Mouse (Mus musculus) MEL (cell line): ENCODE data around the gene Socs5. TPM values are rescaled to one million over a fixed set of nuclear protein-coding genes. Genes with fewer than 3 reads are reported as not detected.

Source experiments
- DNase-seq: peaks from one replicate; pipeline ENCODE4 v3.0.0; 2011; ENCODE audit warnings: low read depth, low spot score
- H3K27ac ChIP-seq: 2 replicates; pipeline ENCODE4 v1.5.1; 2012; ENCODE audit warnings: low read depth, mild to moderate bottlenecking, control low read depth, low read length, moderate library complexity; ENCODE audit not compliant: control insufficient read depth
- H3K27me3 ChIP-seq, 2 experiments: fragments of 150-350 bp in 1 of 2; sonication (generic) in 1 of 2; 2 replicates each; pipeline ENCODE4 v1.6.1; 2012; ENCODE audit warnings: low read length in 2 of 2, mild to moderate bottlenecking in 2 of 2, improper control_type of control experiment in 1 of 2, moderate library complexity in 1 of 2; ENCODE audit not compliant: insufficient read depth in 2 of 2, control insufficient read depth in 1 of 2
- H3K36me3 ChIP-seq, 2 experiments: 2 replicates each; pipeline ENCODE4 v1.6.1; 2012 to 2014; ENCODE audit warnings: low read length in 2 of 2, improper control_type of control experiment in 1 of 2, inconsistent platforms in 1 of 2, mild to moderate bottlenecking in 1 of 2; ENCODE audit not compliant: insufficient read depth in 2 of 2, control insufficient read depth in 1 of 2
- H3K4me1 ChIP-seq, 2 experiments: fragments of 150-350 bp in 1 of 2; sonication (generic) in 1 of 2; 2 replicates each; pipeline ENCODE4 v1.6.1; 2012; ENCODE audit warnings: low read length in 2 of 2, improper control_type of control experiment in 1 of 2, mild to moderate bottlenecking in 1 of 2; ENCODE audit not compliant: insufficient read depth in 2 of 2, control insufficient read depth in 1 of 2
- H3K4me3 ChIP-seq, 2 experiments: fragments of 150-350 bp in 1 of 2; sonication (generic) in 1 of 2; 2 replicates each; pipeline ENCODE4 v1.5.1; 2012; ENCODE audit warnings: low read depth in 2 of 2, low read length in 2 of 2, mild to moderate bottlenecking in 2 of 2, moderate library complexity in 2 of 2, control low read depth in 1 of 2, improper control_type of control experiment in 1 of 2; ENCODE audit not compliant: control insufficient read depth in 1 of 2, insufficient read depth in 1 of 2
- H3K79me2 ChIP-seq: 2 replicates; pipeline ENCODE4 v1.6.1; 2012; ENCODE audit warnings: mild to moderate bottlenecking, low read length, moderate library complexity; ENCODE audit not compliant: control insufficient read depth, poor library complexity, insufficient read depth
- H3K9ac ChIP-seq: 2 replicates; pipeline ENCODE4 v1.6.1; 2012; ENCODE audit warnings: low read depth, mild to moderate bottlenecking, control low read depth, low read length, moderate library complexity; ENCODE audit not compliant: control insufficient read depth, poor library complexity, severe bottlenecking
- H3K9me3 ChIP-seq: fragments of 150-350 bp; sonication (generic); replicated peaks from 2 replicates; pipeline ENCODE4 v1.6.1; 2012; ENCODE audit warnings: mild to moderate bottlenecking, low read length, improper control_type of control experiment, moderate library complexity; ENCODE audit not compliant: insufficient read depth
- CHD1 ChIP-seq: IDR thresholded peaks from 2 replicates; pipeline ENCODE4 v1.6.1; 2012; ENCODE audit warnings: low read depth, mild to moderate bottlenecking, inconsistent platforms, low read length, improper control_type of control experiment
- CTCF ChIP-seq, 3 experiments: IDR thresholded peaks in 2 of 3; conservative IDR thresholded peaks in 1 of 3; 2 replicates each; pipeline ENCODE4 v1.5.1; 2011 to 2012; ENCODE audit warnings: low read length in 3 of 3, low read depth in 2 of 3, mild to moderate bottlenecking in 2 of 3, improper control_type of control experiment in 1 of 3, inconsistent platforms in 1 of 3, mixed read lengths in 1 of 3, moderate library complexity in 1 of 3; ENCODE audit not compliant: control insufficient read depth in 1 of 3, insufficient read depth in 1 of 3, poor library complexity in 1 of 3, severe bottlenecking in 1 of 3
- E2F4 ChIP-seq: IDR thresholded peaks from 2 replicates; pipeline ENCODE4 v1.6.1; 2011; ENCODE audit warnings: low read depth, low read length, improper control_type of control experiment, borderline replicate concordance
- ETS1 ChIP-seq: IDR thresholded peaks from 2 replicates; pipeline ENCODE4 v1.6.1; 2012; ENCODE audit warnings: low read depth, mild to moderate bottlenecking, inconsistent platforms, low read length, improper control_type of control experiment, moderate library complexity
- GABPA ChIP-seq: IDR thresholded peaks from 2 replicates; pipeline ENCODE4 v1.6.1; 2012; ENCODE audit warnings: low read depth, mild to moderate bottlenecking, inconsistent platforms, low read length, improper control_type of control experiment, moderate library complexity
- KAT2A ChIP-seq: conservative IDR thresholded peaks from 2 replicates; pipeline ENCODE4 v1.6.1; 2012; ENCODE audit warnings: low read depth, low read length, improper control_type of control experiment, inconsistent platforms
- MAX ChIP-seq: IDR thresholded peaks from 2 replicates; pipeline ENCODE4 v1.6.1; 2011; ENCODE audit warnings: low read length, improper control_type of control experiment
- MAZ ChIP-seq: IDR thresholded peaks from 2 replicates; pipeline ENCODE4 v1.6.1; 2012; ENCODE audit warnings: low read depth, mild to moderate bottlenecking, inconsistent platforms, low read length, improper control_type of control experiment
- MEF2A ChIP-seq: IDR thresholded peaks from 2 replicates; pipeline ENCODE4 v1.6.1; 2014; ENCODE audit warnings: low read depth, mild to moderate bottlenecking, inconsistent platforms, low read length, improper control_type of control experiment; ENCODE audit not compliant: poor library complexity, insufficient replicate concordance, severe bottlenecking; ENCODE audit errors: extremely low read depth
- MXI1 ChIP-seq: IDR thresholded peaks from 2 replicates; pipeline ENCODE4 v1.6.1; 2011; ENCODE audit warnings: mild to moderate bottlenecking, low read depth, low read length, improper control_type of control experiment
- MYB ChIP-seq: IDR thresholded peaks from 2 replicates; pipeline ENCODE4 v1.6.1; 2011; ENCODE audit warnings: mild to moderate bottlenecking, low read depth, low read length, improper control_type of control experiment
- MYC ChIP-seq: IDR thresholded peaks from 2 replicates; pipeline ENCODE4 v1.6.1; 2011; ENCODE audit warnings: low read depth, mild to moderate bottlenecking, low read length, improper control_type of control experiment, moderate library complexity
- NELFE ChIP-seq: IDR thresholded peaks from 2 replicates; pipeline ENCODE4 v1.6.1; 2011; ENCODE audit warnings: low read depth, low read length, improper control_type of control experiment
- POLR2A ChIP-seq, 2 experiments: IDR thresholded peaks; 2 replicates each; pipeline ENCODE4 v1.6.1; 2011 to 2012; ENCODE audit warnings: low read length in 2 of 2, mild to moderate bottlenecking in 2 of 2, control low read depth in 1 of 2, improper control_type of control experiment in 1 of 2, low read depth in 1 of 2, moderate library complexity in 1 of 2; ENCODE audit not compliant: control insufficient read depth in 1 of 2, insufficient read depth in 1 of 2, poor library complexity in 1 of 2
- RAD21 ChIP-seq: IDR thresholded peaks from 2 replicates; pipeline ENCODE4 v1.6.1; 2011; ENCODE audit warnings: mild to moderate bottlenecking, low read depth, low read length, improper control_type of control experiment
- RCOR1 ChIP-seq: IDR thresholded peaks from 2 replicates; pipeline ENCODE4 v1.6.1; 2012; ENCODE audit warnings: low read depth, mild to moderate bottlenecking, inconsistent platforms, low read length, improper control_type of control experiment
- TBP ChIP-seq: IDR thresholded peaks from 2 replicates; pipeline ENCODE4 v1.8.0; 2011; ENCODE audit warnings: low read depth, low read length, improper control_type of control experiment
- UBTF ChIP-seq: IDR thresholded peaks from 2 replicates; pipeline ENCODE4 v1.6.1; 2012; ENCODE audit warnings: low read depth, mild to moderate bottlenecking, inconsistent platforms, low read length, improper control_type of control experiment, moderate library complexity, borderline replicate concordance; ENCODE audit not compliant: insufficient read depth
- ZC3H11A ChIP-seq: IDR thresholded peaks from 2 replicates; pipeline ENCODE4 v1.6.1; 2012; ENCODE audit warnings: low read depth, mild to moderate bottlenecking, inconsistent platforms, low read length, improper control_type of control experiment
- ZNF384 ChIP-seq: IDR thresholded peaks from 2 replicates; pipeline ENCODE4 v1.6.1; 2012; ENCODE audit warnings: low read depth, mild to moderate bottlenecking, inconsistent platforms, low read length, improper control_type of control experiment
- polyA plus RNA-seq, 2 experiments: library from polyadenylated mRNA; stranded (reverse) in 1 of 2; unstranded in 1 of 2; fragments of >175 nt in 1 of 2; fragments of >200 nt in 1 of 2; gene quantifications; 2 replicates each; pipeline versions ENCODE4 v1.2.1 to v1.2.4; 2012; ENCODE audit warnings: low replicate concordance in 2 of 2, low read depth in 1 of 2; ENCODE audit not compliant: insufficient read length in 2 of 2, insufficient read depth in 1 of 2, missing spikeins in 1 of 2
- total RNA-seq: library from RNA; depleted of rRNA; stranded (reverse); fragments of 300-350 nt; gene quantifications from 2 replicates; pipeline ENCODE4 v1.2.3, GENCODE M21; 2012

Gene Socs5
- total and polyA plus RNA-seq, 3 experiments: 6.4 to 9.7 TPM; not detected in 1

DNA sequence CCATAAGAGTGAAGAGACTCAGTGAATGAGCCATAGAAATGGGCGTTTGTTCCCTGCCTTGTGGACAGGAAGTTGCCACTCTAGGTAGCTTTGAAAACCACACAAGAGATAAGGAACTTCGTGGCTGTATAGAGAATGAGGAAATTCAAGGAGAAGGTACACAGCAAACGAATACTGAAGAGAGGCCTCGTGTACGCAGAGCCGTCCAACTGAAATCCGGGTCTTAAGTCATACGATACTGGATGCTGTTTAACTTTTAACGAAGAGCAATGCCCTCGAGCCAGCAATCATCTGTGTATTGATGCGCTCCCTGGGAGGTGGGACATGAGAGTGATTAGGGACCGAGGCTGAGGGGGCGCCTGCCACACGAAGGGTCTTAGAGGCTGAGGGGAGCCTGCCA lies 35.7 kb downstream of the Socs5 start (continued):
- TF ChIP-seq KAT2A (no peak), RCOR1 (peak; percentile 49; the same call in 1 of the 2 replicates), MAZ (no peak), CHD1 (0 out of 2 replicates have a peak, but pooled peaks have one; percentile 4), E2F4 (no peak), MYC (peak; percentile 87), GABPA (no peak), MXI1 (0 out of 2 replicates have a peak, but pooled peaks have one; percentile 39), ZC3H11A (no peak), MYB (0 out of 2 replicates have a peak, but pooled peaks have one; percentile 32), UBTF (no peak)

DNA sequence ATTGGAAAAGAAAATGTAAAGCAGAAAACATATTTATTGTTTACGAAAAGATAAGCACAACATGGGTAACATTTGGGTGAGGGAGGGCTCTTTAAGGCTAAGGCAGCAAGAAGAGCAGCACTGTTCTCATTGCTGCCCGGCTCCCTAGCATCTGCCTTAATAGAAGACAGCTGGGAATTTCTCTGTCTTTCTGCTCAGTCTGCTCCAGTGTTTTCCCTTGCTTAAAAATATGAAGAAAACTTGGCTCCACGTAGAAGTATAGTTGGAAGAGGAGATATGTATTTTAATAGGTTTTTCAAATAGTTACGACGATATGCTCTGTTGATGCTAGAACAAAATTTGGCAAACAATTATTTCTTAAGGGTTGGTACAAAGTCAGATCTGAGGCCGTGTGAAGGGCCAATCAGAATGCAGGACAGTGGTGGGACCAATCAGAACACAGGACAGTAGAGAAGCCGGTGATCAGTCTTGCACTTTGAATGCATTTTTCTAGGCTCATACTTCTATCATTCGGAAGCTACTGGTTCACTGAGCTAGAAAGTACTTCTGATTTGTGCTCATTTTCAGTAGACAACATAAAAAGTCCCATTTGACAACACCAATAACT lies 39.0 kb downstream of the Socs5 start:
- no peak overlapping the region for H3K9ac ChIP-seq
- H3K27ac ChIP-seq: no peak overlapping the region
- DNase-seq: no peak
- H3K9me3 ChIP-seq: no peaks in the 10 kb centered on the region
- no peaks in the 10 kb centered on the region for H3K79me2 ChIP-seq
- H3K4me3 ChIP-seq: no peak overlapping the region
- H3K27me3 ChIP-seq: no peaks in the 10 kb centered on the region
- H3K4me1 ChIP-seq: peaks cover 9 to 12% of the 10 kb centered on the region in 2 experiments
- H3K36me3 ChIP-seq: peaks cover 0 to 8% of the 10 kb centered on the region in 2 experiments; a peak in 2 of 4 replicates
- TF ChIP-seq CTCF (IDR thresholded peaks at IDR 0.05 in 2 of 3, conservative IDR thresholded peaks at IDR 0.05 in 1 of 3; ENCODE audit: control insufficient read depth in 1 of 3, insufficient read depth in 1 of 3, low read depth in 2 of 3, low read length in 3 of 3, poor library complexity in 1 of 3, severe bottlenecking in 1 of 3): no peak
- no peak for TF ChIP-seq MAZ
- no peak for TF ChIP-seq NELFE
- no peak for TF ChIP-seq MYC
- no peak for TF ChIP-seq RAD21
- no peak for TF ChIP-seq CHD1
- no peak for TF ChIP-seq POLR2A (IDR thresholded peaks at IDR 0.05; ENCODE audit: control insufficient read depth in 1 of 2, insufficient read depth in 1 of 2, low read depth in 1 of 2, low read length in 2 of 2, poor library complexity in 1 of 2)
- TF ChIP-seq ZNF384: no peak
- no peak for TF ChIP-seq TBP
- no peak for TF ChIP-seq MEF2A
- TF ChIP-seq MAX: no peak
- no peak for TF ChIP-seq MYB
- TF ChIP-seq ETS1: no peak
